Mouse (Mus musculus) cerebellum, adult 2 months (tissue): ENCODE measurements at regions not wholly inside any gene's neighbourhood (a gene's known extent, or its start where the extent isn't known, plus 50 kb on each side); places are given as distances from the start of the nearest gene placed in this dataset.

ENCODE experiments used
- CTCF ChIP-seq: fragments of 200-500 bp; IDR thresholded peaks from 2 replicates; pipeline ENCODE4 v1.5.1; 2011; ENCODE audit warnings: low read depth, mild to moderate bottlenecking, control low read depth, low read length, moderate library complexity, borderline replicate concordance; ENCODE audit not compliant: insufficient read depth
- POLR2A ChIP-seq: fragments of 200-500 bp; IDR thresholded peaks from 2 replicates; pipeline ENCODE4 v1.6.1; 2011; ENCODE audit warnings: low read length, control low read depth, borderline replicate concordance; ENCODE audit not compliant: insufficient read depth

GRCm38 (mm10) chr17:67515601-67516147 is 116.8 kb downstream of the Lrrc30 start:
- TF ChIP-seq CTCF (no peak), POLR2A (no peak)
